ENCODE assay signal across 8 mouse cellular contexts in the genomic region with DNA sequence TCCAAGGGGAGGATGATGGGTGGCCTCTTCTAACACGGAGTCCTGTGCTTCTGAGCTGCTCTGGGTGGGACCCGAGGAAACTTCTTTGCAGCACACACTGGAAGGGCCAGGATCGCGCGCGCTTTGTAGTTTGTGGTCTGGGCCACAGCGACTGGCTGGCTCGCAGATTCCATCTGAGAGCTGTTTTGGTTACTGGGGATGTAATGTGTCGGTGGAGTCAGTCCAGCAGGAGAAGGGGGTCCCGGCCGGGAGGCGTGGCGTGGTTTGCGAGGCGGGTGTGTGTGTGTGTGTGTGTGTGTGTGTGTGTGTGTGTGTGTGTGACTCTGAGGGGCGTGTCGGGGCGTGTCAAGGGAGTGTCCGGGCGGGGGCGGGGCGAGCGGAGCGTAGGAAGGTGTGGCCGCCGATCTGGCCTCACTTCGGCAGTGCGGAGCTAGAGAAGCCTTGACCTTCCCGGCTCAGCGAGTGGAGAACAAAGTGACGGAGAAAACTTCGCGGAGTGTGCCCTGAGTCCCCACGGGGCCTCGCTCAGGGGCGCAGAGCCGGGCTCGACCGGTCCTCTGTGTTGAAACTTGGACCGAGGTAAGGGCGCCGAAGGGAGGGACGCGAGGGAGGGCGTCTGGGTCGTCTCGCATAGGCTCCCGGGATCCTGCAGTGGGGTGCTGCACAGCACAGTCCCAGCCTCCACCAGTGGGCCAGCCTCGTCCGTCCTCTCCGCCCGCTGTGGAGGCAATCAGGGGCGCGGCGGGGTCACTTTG. TPM values are rescaled to one million over a fixed set of nuclear protein-coding genes. Genes with fewer than 3 reads are reported as not detected.
DNase-seq lines count a peak whose midpoint lies in the region; ATAC-seq and TF ChIP-seq lines count a peak whose summit lies in the region.

TSS of gene Tiam2 (plus strand) at position 426 of the 755 bp plus-strand sequence.

- H3K27ac ChIP-seq in intestine, embryonic 15.5 days, result no peak within 1 kb of the TSS
- peak within 1 kb of the TSS; percentile 87 for H3K27ac ChIP-seq in limb, embryonic 15.5 days
- H3K27ac ChIP-seq in midbrain, embryonic 15.5 days, result no peak within 1 kb of the TSS

- H3K9me3 ChIP-seq in intestine, embryonic 15.5 days, result no peaks in the 10 kb centered on the region
- H3K9me3 ChIP-seq in limb, embryonic 15.5 days, result no peaks in the 10 kb centered on the region
- no peaks in the 10 kb centered on the region for H3K9me3 ChIP-seq in midbrain, embryonic 15.5 days

- under 1% methylated on average over 50 of the region's 55 CpGs for WGBS in intestine, embryonic 15.5 days
- WGBS in limb, embryonic 15.5 days, result under 1% methylated on average over 48 of the region's 55 CpGs
- WGBS in midbrain, embryonic 15.5 days, result under 1% methylated on average over 54 of the region's 55 CpGs

- peak; percentile 25 for DNase-seq in cerebellum, adult 8-10 months
- DNase-seq in cerebellum, adult 11 months, result no peak
- DNase-seq in brain, embryonic 14.5 days (ENCODE audit: low read depth), result peak; percentile 77
- peak; percentile 71 for DNase-seq in gastrocnemius, postnatal 10 days
- DNase-seq in testis, postnatal 14 days (ENCODE audit: low spot score), result peak; percentile 21

- no peak for TF ChIP-seq POLR2A in brain, embryonic 14.5 days (IDR thresholded peaks at IDR 0.05; ENCODE audit: borderline replicate concordance, extremely low read depth, insufficient read depth, insufficient read length, poor library complexity, severe bottlenecking)

- peak within 1 kb of the TSS; percentile 57 for H3K4me3 ChIP-seq in intestine, embryonic 15.5 days (replicated peaks)
- peak within 1 kb of the TSS; percentile 72 for H3K4me3 ChIP-seq in limb, embryonic 15.5 days
- H3K4me3 ChIP-seq in midbrain, embryonic 15.5 days, result peak within 1 kb of the TSS; percentile 44

- H3K4me1 ChIP-seq in intestine, embryonic 15.5 days (replicated peaks), result peaks cover 2% of the 10 kb centered on the region; the same call in 1 of the 2 replicates
- H3K4me1 ChIP-seq in limb, embryonic 15.5 days, result peaks cover 23% of the 10 kb centered on the region
- H3K4me1 ChIP-seq in midbrain, embryonic 15.5 days, result peaks cover 17% of the 10 kb centered on the region

- H3K9ac ChIP-seq in intestine, embryonic 15.5 days, result peak within 1 kb of the TSS; percentile 51
- H3K9ac ChIP-seq in limb, embryonic 15.5 days, result peak within 1 kb of the TSS; percentile 61
- H3K9ac ChIP-seq in midbrain, embryonic 15.5 days, result peak within 1 kb of the TSS; percentile 31; the same call in 1 of the 2 replicates

- H3K4me2 ChIP-seq in intestine, embryonic 15.5 days (replicated peaks), result peak within 1 kb of the TSS; percentile 93
- peak within 1 kb of the TSS; percentile 64 for H3K4me2 ChIP-seq in limb, embryonic 15.5 days
- H3K4me2 ChIP-seq in midbrain, embryonic 15.5 days, result peak within 1 kb of the TSS; percentile 78

- peak; percentile 93 for ATAC-seq in intestine, embryonic 15.5 days
- peak; percentile 88 for ATAC-seq in limb, embryonic 15.5 days (ENCODE audit: insufficient number of reproducible peaks, low FRiP score, low TSS enrichment, low read depth)
- ATAC-seq in midbrain, embryonic 15.5 days (replicated peaks), result peak; percentile 74

- TF ChIP-seq CTCF in brain, embryonic 14.5 days (IDR thresholded peaks at IDR 0.05; ENCODE audit: borderline replicate concordance, extremely low read depth, insufficient read depth, insufficient read length), result no peak

- H3K27me3 ChIP-seq in intestine, embryonic 15.5 days (replicated peaks), result no peaks in the 10 kb centered on the region; the same call in 1 of the 2 replicates
- no peaks in the 10 kb centered on the region for H3K27me3 ChIP-seq in limb, embryonic 15.5 days
- peaks cover 36% of the 10 kb centered on the region for H3K27me3 ChIP-seq in midbrain, embryonic 15.5 days (replicated peaks)

- H3K36me3 ChIP-seq in intestine, embryonic 15.5 days, result no peaks in the 10 kb centered on the region
- no peaks in the 10 kb centered on the region for H3K36me3 ChIP-seq in limb, embryonic 15.5 days
- H3K36me3 ChIP-seq in midbrain, embryonic 15.5 days (replicated peaks), result no peaks in the 10 kb centered on the region

RNA-seq across cellular contexts. Expression of gene Tiam2, which starts in this region (rescaled TPM):
- 17.5 and 48.1 TPM in 2 replicates for polyA plus RNA-seq in brain, embryonic 14.5 days (2012; rRNA removed)
- 1 to 10 TPM; 4.5 to 7.0 TPM for total RNA-seq in gastrocnemius, postnatal 10 days (2021)
- polyA plus RNA-seq in intestine, embryonic 15.5 days (2015; fragmentation: Nextera tagmentation; extraction: Ambion mirVana), result 3.4 and 3.8 TPM in 2 replicates
- polyA plus RNA-seq in limb, embryonic 15.5 days (2015; fragmentation: Nextera tagmentation; extraction: Ambion mirVana), result 17.8 and 19.2 TPM in 2 replicates
- 4.1 and 5.2 TPM in 2 replicates for polyA plus RNA-seq in midbrain, embryonic 15.5 days (2015; fragmentation: Nextera tagmentation; extraction: Ambion mirVana)
